Mouse (Mus musculus) E14TG2a.4 (cell line): ENCODE results near the gene Mgat5.

Source experiments
- CTCF ChIP-seq: conservative IDR thresholded peaks from 2 replicates; pipeline ENCODE4 v1.5.1; 2014; ENCODE audit warnings: low read length
- POU5F1 ChIP-seq: IDR thresholded peaks from 2 replicates; pipeline ENCODE4 v1.6.1; 2014; ENCODE audit warnings: low read length, borderline replicate concordance

GRCm38 (mm10) chr1:127199186-127199585 lies 5.6 kb upstream of the Mgat5 start:
- TF ChIP-seq CTCF (no peak), POU5F1 (no peak)
